Mouse (Mus musculus) left cerebral cortex, adult 8-10 months (tissue): ENCODE data around the gene Slc4a1. TPM values are rescaled to one million over a fixed set of nuclear protein-coding genes. Genes with fewer than 3 reads are reported as not detected.

Experiments used
- DNase-seq, 2 experiments: peaks; one replicate each; pipeline ENCODE4 v3.0.0; 2022; ENCODE audit warnings: low spot score in 2 of 2
- microRNA-seq, 2 experiments: library from miRNA; unstranded; fragments of <30 nt; microRNA quantifications; one replicate each; pipeline ENCODE4 v1.2.0; 2022
- total RNA-seq, 4 experiments: library from RNA; stranded (reverse); gene quantifications; 2 replicates each; pipeline ENCODE4 v1.2.4; 2022

Gene Slc4a1
- total RNA-seq, 4 experiments from 2014 or later = 0.08 to 0.41 (median 0.24) TPM; not detected in 1

DNA sequence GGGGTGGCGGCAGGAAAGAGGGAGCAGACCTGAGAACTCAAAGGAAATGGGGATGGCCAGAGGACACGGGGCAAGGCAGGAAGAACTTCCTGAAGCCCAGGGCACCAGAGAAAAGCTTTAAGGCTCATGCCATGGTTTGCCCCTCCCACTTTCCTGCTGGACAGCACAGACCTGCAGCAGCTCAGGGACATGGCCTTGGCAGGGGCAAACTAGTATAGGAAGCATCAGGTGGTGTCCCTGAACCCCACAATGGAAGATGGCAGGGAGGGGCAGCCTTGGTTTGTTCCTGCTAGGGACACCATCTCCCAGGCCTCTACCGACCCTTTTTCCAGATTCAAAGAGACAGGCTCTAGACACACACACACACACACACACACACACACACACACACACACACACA lies 60.6 kb downstream of the Slc4a1 start:
- DNase-seq = no peak

GRCm38 (mm10) chr11:102304141-102304540 lies 61.9 kb downstream of the Slc4a1 start:
- no peak for DNase-seq

DNA sequence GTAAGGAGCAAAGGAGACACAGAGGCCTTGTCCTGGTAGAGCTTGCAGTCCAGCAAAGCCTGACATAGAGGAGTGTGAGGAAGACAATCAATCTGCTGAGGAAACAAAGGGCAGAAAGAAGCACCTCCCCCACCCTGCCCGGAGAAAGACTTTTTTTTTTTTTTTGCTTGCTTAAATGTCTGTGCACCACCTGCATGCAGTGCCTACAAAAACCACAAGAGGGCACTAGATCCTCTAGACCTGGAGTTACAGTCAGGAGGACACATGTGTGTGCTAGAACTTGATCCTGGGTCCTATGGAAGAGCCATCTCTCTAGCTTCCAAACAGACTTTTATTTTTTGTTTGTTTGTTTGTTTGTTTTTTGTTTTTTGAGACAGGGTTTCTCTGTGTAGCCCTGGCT lies 66.2 kb downstream of the Slc4a1 start:
- no peak for DNase-seq

Small RNA genes within 50 kb of the gene (microRNA-seq; reads per million reads assigned to microRNA genes)
- 1.3 to 2.0 reads per million in 2 experiments for gene Mir6930

Other genes starting within 250 kb of the Slc4a1 start
- gene Nags, start 220.7 kb downstream of the Slc4a1 start, total RNA-seq = under 1 TPM in 1 of 4 experiments, not detected in 3; 0.18 TPM
- 10 to 100 TPM; 19.4 to 27.6 (median 20.2) TPM for gene Tmem101, start 209.8 kb downstream of the Slc4a1 start, total RNA-seq
- gene Lsm12, start 180.9 kb downstream of the Slc4a1 start, total RNA-seq = 10 to 100 TPM; 52.8 to 55.3 (median 53.9) TPM
- 10 to 100 TPM; 65.4 to 78.4 (median 75.2) TPM for gene G6pc3, start 176.6 kb downstream of the Slc4a1 start, total RNA-seq
- gene Hdac5, start 136.0 kb downstream of the Slc4a1 start, total RNA-seq = 100 to 1,000 TPM; 245 to 275 (median 254) TPM
- 1 to 10 TPM in 3 of 4 experiments, under 1 TPM in 1; 0.76 to 1.6 (median 1.4) TPM for gene BC030867, start 117.3 kb downstream of the Slc4a1 start, total RNA-seq
- gene Asb16, start 97.5 kb downstream of the Slc4a1 start, total RNA-seq = 1 to 10 TPM; 2.8 to 3.7 (median 3.3) TPM
- gene Tmub2, start 81.3 kb downstream of the Slc4a1 start, total RNA-seq = 10 to 100 TPM; 62.1 to 70.6 (median 65.6) TPM
- gene Atxn7l3, start 69.6 kb downstream of the Slc4a1 start, total RNA-seq = 100 to 1,000 TPM; 202 to 218 (median 208) TPM
- gene Ubtf, start 46.5 kb downstream of the Slc4a1 start, total RNA-seq = 100 to 1,000 TPM; 102 to 118 (median 113) TPM
- 100 to 1,000 TPM; 433 to 468 (median 439) TPM for gene Rundc3a, start 27.2 kb upstream of the Slc4a1 start, total RNA-seq
- gene Slc25a39, start 41.7 kb upstream of the Slc4a1 start, total RNA-seq = 10 to 100 TPM; 64.1 to 75.4 (median 68.9) TPM
- 100 to 1,000 TPM in 2 of 4 experiments, 10 to 100 TPM in 2; 51.6 to 142 (median 80.2) TPM for gene Grn, start 64.1 kb upstream of the Slc4a1 start, total RNA-seq
- gene Fam171a2, start 81.5 kb upstream of the Slc4a1 start, total RNA-seq = 100 to 1,000 TPM in 2 of 4 experiments, 10 to 100 TPM in 2; 88.3 to 104 (median 96.8) TPM
- 1 to 10 TPM; 2.2 to 7.8 (median 3.2) TPM for gene Itga2b, start 103.9 kb upstream of the Slc4a1 start, total RNA-seq
- 10 to 100 TPM; 53.4 to 64.9 (median 58.6) TPM for gene Gpatch8, start 190.2 kb upstream of the Slc4a1 start, total RNA-seq
- 1 to 10 TPM; 2.7 to 5.8 (median 4.2) TPM for gene Gm11627, start 213.3 kb upstream of the Slc4a1 start, total RNA-seq
- 10 to 100 TPM in 1 of 4 experiments, 1 to 10 TPM in 3; 7.4 to 10.5 (median 9.6) TPM for gene Fzd2, start 238.2 kb upstream of the Slc4a1 start, total RNA-seq